Mouse (Mus musculus) cortical plate, adult 2 months (tissue): ENCODE measurements around the gene Rps6ka2.

ENCODE experiments used
- CTCF ChIP-seq: fragments of 200-500 bp; IDR thresholded peaks from 2 replicates; pipeline ENCODE4 v1.5.1; 2011; ENCODE audit warnings: mild to moderate bottlenecking, control low read depth, low read length; ENCODE audit not compliant: insufficient read depth; ENCODE audit errors: extremely low read depth
- POLR2A ChIP-seq: fragments of 200-500 bp; IDR thresholded peaks from 2 replicates; pipeline ENCODE4 v1.6.1; 2011; ENCODE audit warnings: mild to moderate bottlenecking, low read length, control low read depth; ENCODE audit not compliant: insufficient read depth; ENCODE audit errors: extremely low read depth

- TF ChIP-seq POLR2A (no peak), CTCF (no peak)
Measured at GRCm38 (mm10) chr17:7233197-7233596, 63.3 kb downstream of the Rps6ka2 start.
